Mouse (Mus musculus): Measurements from ENCODE around the gene Atp6v1c2. TPM values are rescaled to one million over a fixed set of nuclear protein-coding genes. Genes with fewer than 3 reads are reported as not detected.

Gene Atp6v1c2
- polyA plus RNA-seq, 1 experiment = 0.71 TPM

DNA sequence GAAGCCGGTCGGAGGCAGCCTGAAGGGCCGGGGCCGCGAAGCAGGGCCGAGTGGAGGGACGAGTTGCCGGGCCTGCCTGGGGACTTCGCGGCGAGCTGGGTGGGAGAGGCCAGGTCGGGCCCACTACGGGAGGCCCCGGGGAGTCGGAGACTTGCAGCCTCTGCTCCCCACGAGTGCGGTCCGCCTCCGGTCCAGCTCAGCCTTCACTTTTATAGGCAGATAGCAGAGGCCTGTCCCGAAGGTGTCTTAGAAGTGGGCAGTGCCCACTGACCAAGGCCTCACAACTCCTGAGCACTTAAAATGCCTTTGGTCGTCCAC lies 62.5 kb downstream of the Atp6v1c2 start:
- peak overlapping the region; percentile 94 for H3K4me3 ChIP-seq (ENCODE audit: control insufficient read depth, insufficient read depth, low read length)
- no peak overlapping the region for H3K27ac ChIP-seq (ENCODE audit: control insufficient read depth, insufficient read depth, low read length)
- 0% methylated on average over 21 of the region's 21 CpGs for WGBS
- DNase-seq = no peak
- peaks cover 15% of the 10 kb centered on the region for H3K36me3 ChIP-seq (ENCODE audit: control insufficient read depth, insufficient read depth, low read length)
- TF ChIP-seq POLR2A (IDR thresholded peaks at IDR 0.05; ENCODE audit: control insufficient read depth, extremely low read depth, insufficient read depth, low read length, poor library complexity) = no peak
- TF ChIP-seq CTCF (IDR thresholded peaks at IDR 0.05; ENCODE audit: borderline replicate concordance, control insufficient read depth, extremely low read depth, insufficient read depth, low read length, poor library complexity) = 0 out of 2 replicates have a peak, but pooled peaks have one; percentile 7
- no peaks in the 10 kb centered on the region for H3K27me3 ChIP-seq (ENCODE audit: control insufficient read depth, insufficient read depth, low read length)
- H3K4me1 ChIP-seq (replicated peaks; ENCODE audit: control insufficient read depth, insufficient read depth, low read length) = peaks cover 5% of the 10 kb centered on the region

DNA sequence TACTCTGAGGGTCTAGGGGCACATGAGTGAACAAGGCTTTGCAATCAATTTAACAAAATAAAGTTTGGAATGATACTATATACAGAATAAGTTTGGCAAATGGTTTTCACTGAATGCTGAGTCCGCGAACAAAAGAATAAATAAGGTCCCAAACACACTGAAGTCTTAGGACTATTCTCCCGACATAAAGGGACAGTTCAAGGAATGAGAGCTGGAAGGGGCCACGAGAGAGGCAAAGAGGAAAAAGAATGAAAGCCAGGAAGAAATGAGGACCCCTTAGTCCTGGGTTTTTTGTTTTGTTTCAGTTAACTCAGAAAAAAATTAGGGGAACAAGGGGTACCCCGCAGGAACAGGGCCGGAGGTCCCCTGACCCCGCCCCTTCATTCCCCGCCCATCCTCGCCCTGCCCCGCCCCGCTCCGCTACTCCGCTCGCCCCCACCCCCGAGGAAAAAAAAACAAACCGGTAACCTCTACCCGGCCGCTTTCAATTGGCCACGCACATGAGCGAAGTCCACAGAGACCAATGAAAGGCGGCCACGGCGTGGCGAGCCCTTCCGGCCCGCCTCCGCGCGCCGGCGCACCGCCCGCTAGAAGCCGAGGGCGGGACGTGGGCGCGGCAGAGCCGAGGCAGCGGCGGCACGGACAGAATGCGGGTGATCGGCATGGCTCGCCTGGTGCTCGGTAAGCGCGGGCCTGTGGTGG lies 63.0 kb downstream of the Atp6v1c2 start, which contains the start of gene Pdia6:
Gene Pdia6 (plus strand): TSS at position 575 of the 702 bp plus-strand sequence.
- Histone ChIP-seq H3K4me1 (replicated peaks; ENCODE audit: control insufficient read depth, insufficient read depth, low read length) (peaks cover 5% of the 10 kb centered on the region), H3K27me3 (ENCODE audit: control insufficient read depth, insufficient read depth, low read length) (no peaks in the 10 kb centered on the region), H3K27ac (ENCODE audit: control insufficient read depth, insufficient read depth, low read length) (no peak within 1 kb of the TSS), H3K36me3 (ENCODE audit: control insufficient read depth, insufficient read depth, low read length) (peaks cover 10% of the 10 kb centered on the region), H3K4me3 (ENCODE audit: control insufficient read depth, insufficient read depth, low read length) (peak within 1 kb of the TSS; percentile 94)
- WGBS = 5% methylated on average over 48 of the region's 48 CpGs
- DNase-seq = peak; percentile 90
- TF ChIP-seq POLR2A (IDR thresholded peaks at IDR 0.05; ENCODE audit: control insufficient read depth, extremely low read depth, insufficient read depth, low read length, poor library complexity) = peak; percentile 93
- peak; percentile 58; the same call in 1 of the 2 replicates for TF ChIP-seq CTCF (IDR thresholded peaks at IDR 0.05; ENCODE audit: borderline replicate concordance, control insufficient read depth, extremely low read depth, insufficient read depth, low read length, poor library complexity)

DNA sequence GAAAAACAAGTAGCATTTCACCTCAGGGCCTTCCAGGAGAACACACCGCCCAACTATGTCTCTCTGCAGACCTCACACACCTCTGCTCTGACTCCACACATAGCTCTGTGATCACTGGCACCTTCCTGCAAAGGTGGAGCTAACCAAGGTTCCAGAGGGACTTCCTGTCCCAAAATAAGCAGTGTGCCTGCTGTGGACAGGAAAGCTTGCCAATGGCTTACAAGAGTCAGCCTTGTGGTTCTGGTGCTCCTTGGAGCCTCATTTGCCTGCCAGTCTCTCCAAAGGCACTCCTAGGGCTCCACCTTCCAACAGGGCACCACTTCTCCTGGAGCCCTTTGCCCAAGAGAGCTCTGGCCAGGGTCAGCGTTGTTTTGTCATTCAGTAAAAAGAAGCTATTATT lies 64.3 kb downstream of the Atp6v1c2 start:
- no peak overlapping the region for H3K4me3 ChIP-seq (ENCODE audit: control insufficient read depth, insufficient read depth, low read length)
- no peaks in the 10 kb centered on the region for H3K27me3 ChIP-seq (ENCODE audit: control insufficient read depth, insufficient read depth, low read length)
- 95% methylated on average over 2 of the region's 2 CpGs for WGBS
- TF ChIP-seq CTCF (IDR thresholded peaks at IDR 0.05; ENCODE audit: borderline replicate concordance, control insufficient read depth, extremely low read depth, insufficient read depth, low read length, poor library complexity) (no peak), POLR2A (IDR thresholded peaks at IDR 0.05; ENCODE audit: control insufficient read depth, extremely low read depth, insufficient read depth, low read length, poor library complexity) (no peak)
- H3K27ac ChIP-seq (ENCODE audit: control insufficient read depth, insufficient read depth, low read length) = no peak overlapping the region
- no peaks in the 10 kb centered on the region for H3K36me3 ChIP-seq (ENCODE audit: control insufficient read depth, insufficient read depth, low read length)
- peaks cover 5% of the 10 kb centered on the region for H3K4me1 ChIP-seq (replicated peaks; ENCODE audit: control insufficient read depth, insufficient read depth, low read length)
- no peak for DNase-seq

DNA sequence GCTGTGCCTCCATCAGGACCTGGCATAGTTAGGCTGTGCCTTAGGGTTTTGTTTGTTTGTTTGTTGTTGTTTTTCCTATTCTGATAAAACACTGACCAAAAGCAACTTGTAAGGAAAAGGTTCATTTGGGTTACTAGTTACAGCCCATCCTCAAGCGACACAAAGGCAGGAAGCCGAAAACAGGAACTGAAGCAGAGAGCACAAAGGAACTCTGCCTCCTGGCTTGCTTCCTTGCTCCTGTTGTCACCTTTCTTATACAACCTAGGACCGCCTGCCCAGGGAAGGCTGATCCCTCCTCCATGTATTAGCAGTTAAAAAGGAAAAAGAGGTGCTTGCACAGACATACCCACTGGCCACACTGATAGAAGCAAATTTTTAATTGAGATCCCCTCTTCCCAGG lies 65.3 kb downstream of the Atp6v1c2 start:
- TF ChIP-seq POLR2A (IDR thresholded peaks at IDR 0.05; ENCODE audit: control insufficient read depth, extremely low read depth, insufficient read depth, low read length, poor library complexity) = no peak
- no peak for TF ChIP-seq CTCF (IDR thresholded peaks at IDR 0.05; ENCODE audit: borderline replicate concordance, control insufficient read depth, extremely low read depth, insufficient read depth, low read length, poor library complexity)
- Histone ChIP-seq H3K4me3 (ENCODE audit: control insufficient read depth, insufficient read depth, low read length) (no peak overlapping the region), H3K27ac (ENCODE audit: control insufficient read depth, insufficient read depth, low read length) (no peak overlapping the region), H3K36me3 (ENCODE audit: control insufficient read depth, insufficient read depth, low read length) (no peaks in the 10 kb centered on the region), H3K4me1 (replicated peaks; ENCODE audit: control insufficient read depth, insufficient read depth, low read length) (peaks cover 5% of the 10 kb centered on the region), H3K27me3 (ENCODE audit: control insufficient read depth, insufficient read depth, low read length) (no peaks in the 10 kb centered on the region)
- 74% methylated on average over 3 of the region's 3 CpGs for WGBS
- no peak for DNase-seq

DNA sequence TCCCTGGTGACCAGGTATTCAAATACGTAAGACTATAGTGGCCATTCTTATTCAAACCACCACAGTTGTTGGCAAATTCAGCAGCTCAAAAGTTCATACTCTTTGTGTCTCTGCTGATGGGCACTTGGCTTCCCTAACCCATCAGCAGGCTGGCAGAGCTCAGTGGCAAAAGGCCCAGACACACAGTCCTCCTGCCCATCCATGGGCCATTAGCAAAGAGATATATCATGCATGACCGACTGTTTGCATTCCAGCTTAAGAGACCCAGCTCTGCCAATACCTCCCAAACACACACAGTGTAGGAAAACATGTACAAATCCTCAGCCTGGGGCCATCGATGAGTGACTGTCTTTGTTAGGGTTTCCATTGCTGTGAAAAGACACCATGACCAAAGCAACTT lies 68.2 kb downstream of the Atp6v1c2 start:
- no peak overlapping the region for H3K27ac ChIP-seq (ENCODE audit: control insufficient read depth, insufficient read depth, low read length)
- peaks cover 4% of the 10 kb centered on the region for H3K4me1 ChIP-seq (replicated peaks; ENCODE audit: control insufficient read depth, insufficient read depth, low read length)
- DNase-seq = no peak
- no peak for TF ChIP-seq CTCF (IDR thresholded peaks at IDR 0.05; ENCODE audit: borderline replicate concordance, control insufficient read depth, extremely low read depth, insufficient read depth, low read length, poor library complexity)
- TF ChIP-seq POLR2A (IDR thresholded peaks at IDR 0.05; ENCODE audit: control insufficient read depth, extremely low read depth, insufficient read depth, low read length, poor library complexity) = no peak
- no peaks in the 10 kb centered on the region for H3K27me3 ChIP-seq (ENCODE audit: control insufficient read depth, insufficient read depth, low read length)
- WGBS = 96% methylated on average over 3 of the region's 3 CpGs
- no peak overlapping the region for H3K4me3 ChIP-seq (ENCODE audit: control insufficient read depth, insufficient read depth, low read length)
- H3K36me3 ChIP-seq (ENCODE audit: control insufficient read depth, insufficient read depth, low read length) = no peaks in the 10 kb centered on the region

DNA sequence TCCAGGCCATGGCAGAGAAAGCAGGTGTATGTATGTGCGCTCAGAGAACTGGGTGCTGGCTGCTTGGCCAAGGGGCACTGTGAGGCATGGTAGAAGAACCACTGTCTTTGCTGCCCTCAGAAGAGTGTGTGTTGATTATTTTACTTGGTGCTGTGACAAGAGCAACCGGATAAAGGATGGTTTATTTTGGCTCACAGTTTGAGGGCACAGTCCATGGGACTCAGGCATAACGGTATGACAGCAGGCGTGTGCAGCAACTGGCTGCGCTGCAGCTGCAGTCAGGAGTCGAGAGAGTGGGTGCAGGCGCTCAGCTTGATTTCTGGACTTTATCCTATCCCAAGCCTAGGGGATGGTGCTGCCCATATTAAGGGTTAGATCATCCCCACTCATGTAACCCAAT lies 70.7 kb downstream of the Atp6v1c2 start:
- WGBS = 82% methylated on average over 7 of the region's 7 CpGs
- H3K36me3 ChIP-seq (ENCODE audit: control insufficient read depth, insufficient read depth, low read length) = no peaks in the 10 kb centered on the region
- no peaks in the 10 kb centered on the region for H3K27me3 ChIP-seq (ENCODE audit: control insufficient read depth, insufficient read depth, low read length)
- no peak for DNase-seq
- peaks cover 4% of the 10 kb centered on the region for H3K4me1 ChIP-seq (replicated peaks; ENCODE audit: control insufficient read depth, insufficient read depth, low read length)
- TF ChIP-seq CTCF (IDR thresholded peaks at IDR 0.05; ENCODE audit: borderline replicate concordance, control insufficient read depth, extremely low read depth, insufficient read depth, low read length, poor library complexity) (no peak), POLR2A (IDR thresholded peaks at IDR 0.05; ENCODE audit: control insufficient read depth, extremely low read depth, insufficient read depth, low read length, poor library complexity) (no peak)
- H3K27ac ChIP-seq (ENCODE audit: control insufficient read depth, insufficient read depth, low read length) = no peak overlapping the region; the same call in 1 of the 2 replicates
- no peak overlapping the region for H3K4me3 ChIP-seq (ENCODE audit: control insufficient read depth, insufficient read depth, low read length)
